Comparison of ENCODE assay signal across 8 mouse cellular contexts in genomic region chr1:184732556-184733049, GRCm38 (mm10). TPM values are rescaled to one million over a fixed set of nuclear protein-coding genes. Genes with fewer than 3 reads are reported as not detected.
DNase-seq lines count a peak whose midpoint lies in the region; ATAC-seq and TF ChIP-seq lines count a peak whose summit lies in the region.

Hlx (minus strand) TSS chr1:184732619.

- H3K27ac ChIP-seq in forebrain, embryonic 12.5 days: peak within 1 kb of the TSS; percentile 8; the same call in 1 of the 2 replicates
- H3K27ac ChIP-seq in limb, embryonic 12.5 days: peak within 1 kb of the TSS; percentile 84
- peak within 1 kb of the TSS; percentile 35; the same call in 1 of the 2 replicates for H3K27ac ChIP-seq in midbrain, embryonic 12.5 days (replicated peaks)
- H3K27ac ChIP-seq in stomach, postnatal 0 days (replicated peaks): peak within 1 kb of the TSS; percentile 85

- H3K4me3 ChIP-seq in forebrain, embryonic 12.5 days (replicated peaks): peak within 1 kb of the TSS; percentile 52
- H3K4me3 ChIP-seq in limb, embryonic 12.5 days (replicated peaks): peak within 1 kb of the TSS; percentile 64
- H3K4me3 ChIP-seq in midbrain, embryonic 12.5 days: peak within 1 kb of the TSS; percentile 50
- H3K4me3 ChIP-seq in stomach, postnatal 0 days (ENCODE audit: low read depth, low read length): peak within 1 kb of the TSS; percentile 61

- H3K9ac ChIP-seq in forebrain, embryonic 12.5 days: peak within 1 kb of the TSS; percentile 58
- peak within 1 kb of the TSS; percentile 76 for H3K9ac ChIP-seq in limb, embryonic 12.5 days (replicated peaks)
- H3K9ac ChIP-seq in midbrain, embryonic 12.5 days (replicated peaks): peak within 1 kb of the TSS; percentile 50
- H3K9ac ChIP-seq in stomach, postnatal 0 days (ENCODE audit: low read length): peak within 1 kb of the TSS; percentile 65

- peaks cover 19% of the 10 kb centered on the region for H3K4me1 ChIP-seq in forebrain, embryonic 12.5 days
- peaks cover 24% of the 10 kb centered on the region for H3K4me1 ChIP-seq in limb, embryonic 12.5 days (replicated peaks)
- peaks cover 15% of the 10 kb centered on the region for H3K4me1 ChIP-seq in midbrain, embryonic 12.5 days
- H3K4me1 ChIP-seq in stomach, postnatal 0 days (replicated peaks; ENCODE audit: control insufficient read depth, insufficient read depth): no peaks in the 10 kb centered on the region; the same call in 1 of the 2 replicates

- H3K36me3 ChIP-seq in forebrain, embryonic 12.5 days (replicated peaks): no peaks in the 10 kb centered on the region
- no peaks in the 10 kb centered on the region for H3K36me3 ChIP-seq in limb, embryonic 12.5 days
- no peaks in the 10 kb centered on the region for H3K36me3 ChIP-seq in midbrain, embryonic 12.5 days
- H3K36me3 ChIP-seq in stomach, postnatal 0 days (ENCODE audit: control insufficient read depth, insufficient read depth, low read length): no peaks in the 10 kb centered on the region

- intact Hi-C loops in heart, postnatal 36 days (cut with DNase I): no loop called here

- no peak for TF ChIP-seq CTCF in stomach, postnatal 0 days (IDR thresholded peaks at IDR 0.05; ENCODE audit: low read depth)

- DNase-seq in ES-CJ7 (ENCODE audit: low read depth, low spot score): peak; percentile 96
- DNase-seq in adrenal gland, postnatal 25 days: peak; percentile 79
- DNase-seq in heart, postnatal 36 days: peak; percentile 73 to 75
- peak; percentile 60 for DNase-seq in stomach, postnatal 0 days (ENCODE audit: low spot score)
- DNase-seq in layer of hippocampus, postnatal 10 days (ENCODE audit: low spot score in 2 of 2): no peak

- H3K27me3 ChIP-seq in forebrain, embryonic 12.5 days: peaks cover 97% of the 10 kb centered on the region
- H3K27me3 ChIP-seq in limb, embryonic 12.5 days: peaks cover 95% of the 10 kb centered on the region
- peaks cover 97% of the 10 kb centered on the region for H3K27me3 ChIP-seq in midbrain, embryonic 12.5 days
- H3K27me3 ChIP-seq in stomach, postnatal 0 days (ENCODE audit: control insufficient read depth, insufficient read depth, low read length): peaks cover 25% of the 10 kb centered on the region; the same call in 1 of the 2 replicates

- peak; percentile 91 for ATAC-seq in forebrain, embryonic 12.5 days (ENCODE audit: low FRiP score)
- ATAC-seq in limb, embryonic 12.5 days (ENCODE audit: insufficient number of reproducible peaks, insufficient read depth, low FRiP score, low TSS enrichment, low read depth): peak; percentile 90
- ATAC-seq in midbrain, embryonic 12.5 days (ENCODE audit: low FRiP score, low read depth): peak; percentile 93
- ATAC-seq in stomach, postnatal 0 days (ENCODE audit: low FRiP score, low TSS enrichment): peak; percentile 74

- under 1% methylated on average over 32 of the region's 32 CpGs for WGBS in forebrain, embryonic 12.5 days
- WGBS in limb, embryonic 12.5 days: under 1% methylated on average over 32 of the region's 32 CpGs
- WGBS in midbrain, embryonic 12.5 days: under 1% methylated on average over 31 of the region's 32 CpGs
- 2% methylated on average over 32 of the region's 32 CpGs for WGBS in stomach, postnatal 0 days

- TF ChIP-seq EP300 in stomach, postnatal 0 days (optimal IDR thresholded peaks at IDR 0.05): no peak

- H3K4me2 ChIP-seq in forebrain, embryonic 12.5 days: peak within 1 kb of the TSS; percentile 91
- H3K4me2 ChIP-seq in limb, embryonic 12.5 days: peak within 1 kb of the TSS; percentile 94
- peak within 1 kb of the TSS; percentile 90 for H3K4me2 ChIP-seq in midbrain, embryonic 12.5 days (replicated peaks)
- peak within 1 kb of the TSS; percentile 75 for H3K4me2 ChIP-seq in stomach, postnatal 0 days (replicated peaks; ENCODE audit: low read depth)

- no peaks in the 10 kb centered on the region for H3K9me3 ChIP-seq in forebrain, embryonic 12.5 days
- no peaks in the 10 kb centered on the region for H3K9me3 ChIP-seq in limb, embryonic 12.5 days
- no peaks in the 10 kb centered on the region for H3K9me3 ChIP-seq in midbrain, embryonic 12.5 days
- no peaks in the 10 kb centered on the region for H3K9me3 ChIP-seq in stomach, postnatal 0 days (ENCODE audit: control insufficient read depth, low read length)

RNA-seq across cellular contexts. Expression of gene Hlx, which starts in this region (rescaled TPM):
- total RNA-seq in adrenal gland, postnatal 25 days (2021): 10.6 and 12.8 TPM in 2 replicates
- 2.7 and 3.1 TPM in 2 replicates for polyA plus RNA-seq in forebrain, embryonic 12.5 days (2016; fragmentation: Nextera tagmentation; extraction: Ambion mirVana)
- total RNA-seq in heart, postnatal 36 days (2021): 10 to 100 TPM in 1 of 2 experiments, 1 to 10 TPM in 1; 9.9 to 14.5 TPM
- 24.1 and 26.8 TPM in 2 replicates for polyA plus RNA-seq in limb, embryonic 12.5 days (2016; fragmentation: Nextera tagmentation; extraction: Ambion mirVana)
- polyA plus RNA-seq in midbrain, embryonic 12.5 days (2016; fragmentation: Nextera tagmentation; extraction: Ambion mirVana): 3.5 and 5.1 TPM in 2 replicates
- 5.4 and 6.9 TPM in 2 replicates for polyA plus RNA-seq in stomach, postnatal 0 days (2015; fragmentation: Nextera tagmentation; extraction: Ambion mirVana)
- total RNA-seq in layer of hippocampus, postnatal 10 days (2021): 1 to 10 TPM; 1.0 to 1.4 TPM

Comparison
In these comparisons a context has a peak if more than half of its experiments do, and no peak if none do; other contexts are left out.
1. DNase-seq: peak in ES-CJ7 (single experiment), adrenal gland, postnatal 25 days (single experiment), heart, postnatal 36 days (2 of 2) and stomach, postnatal 0 days (single experiment); none in layer of hippocampus, postnatal 10 days (0 of 2).
2. H3K27ac ChIP-seq: peak in every context shown above with its lines; median percentile 85 in stomach, postnatal 0 days; 84 in limb, embryonic 12.5 days; 35 in midbrain, embryonic 12.5 days; 8 in forebrain, embryonic 12.5 days.
3. Peak in every context shown above with its lines, with median percentiles within 50 percentile points of each other: ATAC-seq, H3K4me2 ChIP-seq, H3K4me3 ChIP-seq and H3K9ac ChIP-seq.